Mouse (Mus musculus): ENCODE measurements around the gene Rps26. TPM values are rescaled to one million over a fixed set of nuclear protein-coding genes. Genes with fewer than 3 reads are reported as not detected.

Rps26 gene
- polyA plus RNA-seq, 1 experiment from 2014 or later: 604 TPM

GRCm38 (mm10) chr10:128578330-128578729, 48.2 kb downstream of the Rps26 start:
- WGBS (ENCODE audit: insufficient replicate concordance): 63% methylated on average over 11 of the region's 11 CpGs
- H3K36me3 ChIP-seq (ENCODE audit: control insufficient read depth, insufficient read depth, low read length): no peaks in the 10 kb centered on the region
- H3K9ac ChIP-seq (ENCODE audit: low read depth, low read length): no peak overlapping the region
- H3K27me3 ChIP-seq (ENCODE audit: control insufficient read depth, insufficient read depth, low read length): no peaks in the 10 kb centered on the region
- no peaks in the 10 kb centered on the region for H3K9me3 ChIP-seq (replicated peaks; ENCODE audit: control insufficient read depth, low read length)
- H3K4me2 ChIP-seq: no peak overlapping the region
- no peak overlapping the region for H3K4me3 ChIP-seq (ENCODE audit: low read depth, low read length)
- no peak overlapping the region for H3K27ac ChIP-seq (ENCODE audit: low read depth, low read length)
- H3K4me1 ChIP-seq (ENCODE audit: control insufficient read depth, insufficient read depth, low read length): peaks cover 2% of the 10 kb centered on the region; the same call in 1 of the 2 replicates
- ATAC-seq (replicated peaks; ENCODE audit: insufficient number of reproducible peaks, low FRiP score, low TSS enrichment): no peak

- Histone ChIP-seq H3K27ac (ENCODE audit: low read depth, low read length) (no peak overlapping the region), H3K27me3 (ENCODE audit: control insufficient read depth, insufficient read depth, low read length) (0 out of 2 replicates have a peak, but pooled peaks cover 2% of the 10 kb centered on the region), H3K4me3 (ENCODE audit: low read depth, low read length) (no peak overlapping the region), H3K9ac (ENCODE audit: low read depth, low read length) (no peak overlapping the region), H3K4me2 (no peak overlapping the region), H3K9me3 (replicated peaks; ENCODE audit: control insufficient read depth, low read length) (no peaks in the 10 kb centered on the region), H3K36me3 (ENCODE audit: control insufficient read depth, insufficient read depth, low read length) (no peaks in the 10 kb centered on the region; the same call in 1 of the 2 replicates), H3K4me1 (ENCODE audit: control insufficient read depth, insufficient read depth, low read length) (no peaks in the 10 kb centered on the region)
- WGBS (ENCODE audit: insufficient replicate concordance): 88% methylated on average over 2 of the region's 2 CpGs
- no peak for ATAC-seq (replicated peaks; ENCODE audit: insufficient number of reproducible peaks, low FRiP score, low TSS enrichment)
These were observed 51.5 kb downstream of the Rps26 start for GRCm38 (mm10) chr10:128575063-128575462.

Small RNAs within 50 kb of the gene (microRNA-seq; reads per million reads assigned to microRNA genes)
- gene Mir6917 (ENCODE audit: borderline number of aligned reads): not detected

Other genes with a start within 250 kb of the Rps26 start
- gene Ankrd52, start 249.6 kb downstream of the Rps26 start, polyA plus RNA-seq (2014; fragmentation: Nextera tagmentation; extraction: Ambion mirVana): 9.3 and 11.7 TPM in 2 replicates
- 0.52 TPM in 1 of 2 replicates, not detected in the other for gene Slc39a5, start 225.5 kb downstream of the Rps26 start, polyA plus RNA-seq (2014; fragmentation: Nextera tagmentation; extraction: Ambion mirVana)
- 61.6 and 70.8 TPM in 2 replicates for gene Nabp2, start 215.3 kb downstream of the Rps26 start, polyA plus RNA-seq (2014; fragmentation: Nextera tagmentation; extraction: Ambion mirVana)
- gene Rnf41, start 215.1 kb downstream of the Rps26 start, polyA plus RNA-seq (2014; fragmentation: Nextera tagmentation; extraction: Ambion mirVana): 24.5 and 24.8 TPM in 2 replicates
- 70.8 and 82.8 TPM in 2 replicates for gene Smarcc2, start 167.5 kb downstream of the Rps26 start, polyA plus RNA-seq (2014; fragmentation: Nextera tagmentation; extraction: Ambion mirVana)
- gene Myl6, start 132.6 kb downstream of the Rps26 start, polyA plus RNA-seq (2014; fragmentation: Nextera tagmentation; extraction: Ambion mirVana): 1,242 and 1,345 TPM in 2 replicates
- 3.3 and 5.4 TPM in 2 replicates for gene Myl6b, start 128.1 kb downstream of the Rps26 start, polyA plus RNA-seq (2014; fragmentation: Nextera tagmentation; extraction: Ambion mirVana)
- 14.5 and 18.7 TPM in 2 replicates for gene Esyt1, start 100.9 kb downstream of the Rps26 start, polyA plus RNA-seq (2014; fragmentation: Nextera tagmentation; extraction: Ambion mirVana)
- 7.7 and 8.0 TPM in 2 replicates for gene Zc3h10, start 79.0 kb downstream of the Rps26 start, polyA plus RNA-seq (2014; fragmentation: Nextera tagmentation; extraction: Ambion mirVana)
- gene Rpl41, start 77.4 kb downstream of the Rps26 start, polyA plus RNA-seq (2014; fragmentation: Nextera tagmentation; extraction: Ambion mirVana): 2,515 and 2,664 TPM in 2 replicates
- 162 and 163 TPM in 2 replicates for gene Pa2g4, start 60.8 kb downstream of the Rps26 start, polyA plus RNA-seq (2014; fragmentation: Nextera tagmentation; extraction: Ambion mirVana)
- 5.8 and 9.1 TPM in 2 replicates for gene Erbb3, start 37.1 kb downstream of the Rps26 start, polyA plus RNA-seq (2014; fragmentation: Nextera tagmentation; extraction: Ambion mirVana)
- 1.9 and 2.3 TPM in 2 replicates for gene Ikzf4, start 19.2 kb upstream of the Rps26 start, polyA plus RNA-seq (2014; fragmentation: Nextera tagmentation; extraction: Ambion mirVana)
- 11.1 and 12.4 TPM in 2 replicates for gene Suox, start 47.3 kb upstream of the Rps26 start, polyA plus RNA-seq (2014; fragmentation: Nextera tagmentation; extraction: Ambion mirVana)
- gene Rab5b, start 69.5 kb upstream of the Rps26 start, polyA plus RNA-seq (2014; fragmentation: Nextera tagmentation; extraction: Ambion mirVana): 51.3 and 64.5 TPM in 2 replicates
- gene Pmel, start 77.4 kb upstream of the Rps26 start, polyA plus RNA-seq (2014; fragmentation: Nextera tagmentation; extraction: Ambion mirVana): 0.96 and 1.5 TPM in 2 replicates
- gene Cdk2, start 78.3 kb upstream of the Rps26 start, polyA plus RNA-seq (2014; fragmentation: Nextera tagmentation; extraction: Ambion mirVana): 91.1 and 98.5 TPM in 2 replicates
- 5.6 and 5.9 TPM in 2 replicates for gene Dgka, start 118.1 kb upstream of the Rps26 start, polyA plus RNA-seq (2014; fragmentation: Nextera tagmentation; extraction: Ambion mirVana)
- 25.4 and 27.2 TPM in 2 replicates for gene Pym1, start 121.1 kb upstream of the Rps26 start, polyA plus RNA-seq (2014; fragmentation: Nextera tagmentation; extraction: Ambion mirVana)
- 0.49 and 0.57 TPM in 2 replicates for gene Mmp19, start 164.2 kb upstream of the Rps26 start, polyA plus RNA-seq (2014; fragmentation: Nextera tagmentation; extraction: Ambion mirVana)
- gene Dnajc14, start 177.3 kb upstream of the Rps26 start, polyA plus RNA-seq (2014; fragmentation: Nextera tagmentation; extraction: Ambion mirVana): 28.7 and 37.0 TPM in 2 replicates
- gene Tmem198b, start 177.6 kb upstream of the Rps26 start, polyA plus RNA-seq (2014; fragmentation: Nextera tagmentation; extraction: Ambion mirVana): 15.0 and 18.2 TPM in 2 replicates
- gene Sarnp, start 190.6 kb upstream of the Rps26 start, polyA plus RNA-seq (2014; fragmentation: Nextera tagmentation; extraction: Ambion mirVana): 204 and 210 TPM in 2 replicates
- gene Ormdl2, start 194.9 kb upstream of the Rps26 start, polyA plus RNA-seq (2014; fragmentation: Nextera tagmentation; extraction: Ambion mirVana): 50.7 and 60.3 TPM in 2 replicates